Mouse (Mus musculus) stomach, postnatal 0 days (tissue): ENCODE measurements around the gene Zfp248. TPM values are rescaled to one million over a fixed set of nuclear protein-coding genes. Genes with fewer than 3 reads are reported as not detected.
A peak's percentile ranks its signal among the peaks of the same experiment; 100 is the strongest.

Source experiments
- ATAC-seq: fragments of 200-750 bp; cut with Nextera tagmentation; 2 replicates; pipeline ENCODE4 v1.8.0; 2017; ENCODE audit not compliant: low FRiP score, low TSS enrichment
- DNase-seq: peaks from one replicate; pipeline ENCODE4 v3.0.0-alpha.2; 2016; ENCODE audit warnings: low spot score
- H3K27ac ChIP-seq: fragments of 300-500 bp; sonication (generic); replicated peaks from 2 replicates; pipeline ENCODE4 v1.5.1; 2014; ENCODE audit warnings: mild to moderate bottlenecking, control low read depth
- H3K27me3 ChIP-seq: fragments of 300-500 bp; sonication (generic); 2 replicates; pipeline ENCODE4 v1.6.1; 2014; ENCODE audit warnings: low read length; ENCODE audit not compliant: control insufficient read depth, insufficient read depth
- H3K36me3 ChIP-seq: fragments of 300-500 bp; sonication (generic); 2 replicates; pipeline ENCODE4 v1.6.1; 2014; ENCODE audit warnings: low read length, mixed read lengths; ENCODE audit not compliant: control insufficient read depth, insufficient read depth
- H3K4me1 ChIP-seq: fragments of 300-500 bp; sonication (generic); replicated peaks from 2 replicates; pipeline ENCODE4 v1.6.1; 2014; ENCODE audit warnings: antibody characterized with exemption; ENCODE audit not compliant: control insufficient read depth, insufficient read depth
- H3K4me2 ChIP-seq: fragments of 300-500 bp; sonication (generic); replicated peaks from 2 replicates; pipeline ENCODE4 v1.6.1; 2014; ENCODE audit warnings: low read depth, mild to moderate bottlenecking, control low read depth, moderate library complexity
- H3K4me3 ChIP-seq: fragments of 300-500 bp; sonication (generic); 2 replicates; pipeline ENCODE4 v1.5.1; 2014; ENCODE audit warnings: low read depth, low read length, control low read depth
- H3K9ac ChIP-seq: fragments of 300-500 bp; sonication (generic); 2 replicates; pipeline ENCODE4 v1.6.1; 2014; ENCODE audit warnings: mild to moderate bottlenecking, low read length, control low read depth, mixed read lengths
- H3K9me3 ChIP-seq: fragments of 300-500 bp; sonication (generic); 2 replicates; pipeline ENCODE4 v1.6.1; 2016; ENCODE audit warnings: low read length; ENCODE audit not compliant: control insufficient read depth
- CTCF ChIP-seq: IDR thresholded peaks from 2 replicates; pipeline ENCODE4 v1.5.1; 2016; ENCODE audit warnings: antibody characterized with exemption, low read depth, mild to moderate bottlenecking, moderate library complexity
- EP300 ChIP-seq: optimal IDR thresholded peaks from 2 replicates; pipeline ENCODE3; 2016; ENCODE audit warnings: antibody characterized with exemption
- WGBS: fragments of 180-500 bp; shearing (Covaris S2); extraction: QIAGEN DNeasy Blood & Tissue Kit; methylation state at CpG from one replicate; pipeline ENCODE4 v1.1.7; 2014; 5-methylcytosine and 5-hydroxymethylcytosine counted together
- microRNA-seq: library from miRNA; unstranded; fragments of <30 nt; microRNA quantifications from one replicate; pipeline ENCODE4, GENCODE M21; 2016
- polyA plus RNA-seq: library from polyadenylated mRNA; unstranded; fragments of >200 nt; fragmentation: Nextera tagmentation; extraction: Ambion mirVana; gene quantifications from 2 replicates; pipeline ENCODE4 v1.2.1, GENCODE M21; 2015

Gene Zfp248
- polyA plus RNA-seq, 1 experiment from 2014 or later, result 2.4 TPM

DNA sequence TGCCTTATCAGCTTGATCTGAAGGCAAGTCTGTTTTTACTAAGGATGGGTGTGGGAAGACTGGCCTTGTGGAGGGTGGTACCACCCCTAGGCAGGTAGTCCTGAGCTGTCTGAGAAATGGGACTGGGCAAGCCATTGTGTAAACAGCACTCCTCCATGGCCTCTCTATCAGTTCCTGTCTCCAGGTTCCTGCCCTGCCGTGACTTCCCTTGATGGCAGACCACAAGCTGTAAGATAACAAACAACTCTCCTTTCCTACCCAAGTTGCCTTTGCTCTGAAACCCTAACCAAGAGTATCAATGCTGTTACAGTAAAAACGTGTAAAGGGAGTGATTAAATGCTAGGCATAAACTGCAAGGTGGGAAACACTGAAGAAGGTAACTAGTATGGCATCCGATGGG is 74.7 kb downstream of the Zfp248 start:
- Histone ChIP-seq H3K27me3 (no peaks in the 10 kb centered on the region; the same call in 1 of the 2 replicates), H3K9me3 (no peaks in the 10 kb centered on the region), H3K4me2 (no peak overlapping the region), H3K4me1 (no peaks in the 10 kb centered on the region), H3K36me3 (0 out of 2 replicates have a peak, but pooled peaks cover 5% of the 10 kb centered on the region), H3K9ac (no peak overlapping the region), H3K27ac (no peak overlapping the region), H3K4me3 (no peak overlapping the region)
- WGBS, result 42% methylated on average over 3 of the region's 3 CpGs
- DNase-seq (no peak), ATAC-seq (no peak)
- TF ChIP-seq CTCF, result no peak
- TF ChIP-seq EP300, result no peak

DNA sequence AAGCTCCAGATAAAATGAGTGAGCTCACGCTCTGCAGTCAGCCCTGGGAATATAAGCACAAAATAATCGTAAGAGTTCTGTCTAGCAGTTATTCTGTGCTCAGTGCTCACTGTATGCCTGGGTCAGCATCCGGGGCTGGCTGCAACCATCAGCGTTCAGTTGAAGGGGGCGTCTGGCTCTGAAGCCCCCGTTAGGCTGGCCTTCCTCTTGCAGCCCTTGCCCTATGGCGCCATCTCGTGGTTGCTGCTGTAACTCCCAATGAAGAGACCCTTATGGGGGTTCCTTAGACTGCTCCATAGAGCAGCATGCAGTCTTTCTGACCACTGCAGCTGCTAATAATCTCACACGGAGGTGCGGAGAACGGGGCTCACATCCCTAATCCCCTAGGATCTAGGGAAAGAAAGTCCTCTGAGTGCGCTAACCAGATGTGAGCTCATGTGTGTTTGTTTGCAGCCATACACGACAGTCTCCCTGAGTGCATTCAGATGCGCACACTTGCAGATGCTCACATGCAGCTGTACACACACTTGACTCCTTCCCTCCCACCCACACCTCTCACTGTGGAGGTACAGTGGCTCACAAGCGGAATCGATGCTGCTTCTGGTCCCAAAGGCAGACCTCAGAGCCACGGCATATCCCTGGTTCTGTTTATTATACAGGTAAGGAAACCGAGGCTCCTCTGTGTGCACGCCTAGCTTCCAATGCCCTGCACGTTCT is 75.7 kb downstream of the Zfp248 start:
- Histone ChIP-seq H3K36me3 (0 out of 2 replicates have a peak, but pooled peaks cover 5% of the 10 kb centered on the region), H3K9ac (no peak overlapping the region), H3K9me3 (no peaks in the 10 kb centered on the region), H3K27me3 (no peaks in the 10 kb centered on the region; the same call in 1 of the 2 replicates), H3K27ac (no peak overlapping the region), H3K4me3 (no peak overlapping the region), H3K4me1 (no peaks in the 10 kb centered on the region), H3K4me2 (no peak overlapping the region)
- peak; percentile 36 for ATAC-seq
- TF ChIP-seq EP300 (no peak), CTCF (peak; percentile 91)
- 29% methylated on average over 20 of the region's 20 CpGs for WGBS
- DNase-seq, result peak; percentile 73

DNA sequence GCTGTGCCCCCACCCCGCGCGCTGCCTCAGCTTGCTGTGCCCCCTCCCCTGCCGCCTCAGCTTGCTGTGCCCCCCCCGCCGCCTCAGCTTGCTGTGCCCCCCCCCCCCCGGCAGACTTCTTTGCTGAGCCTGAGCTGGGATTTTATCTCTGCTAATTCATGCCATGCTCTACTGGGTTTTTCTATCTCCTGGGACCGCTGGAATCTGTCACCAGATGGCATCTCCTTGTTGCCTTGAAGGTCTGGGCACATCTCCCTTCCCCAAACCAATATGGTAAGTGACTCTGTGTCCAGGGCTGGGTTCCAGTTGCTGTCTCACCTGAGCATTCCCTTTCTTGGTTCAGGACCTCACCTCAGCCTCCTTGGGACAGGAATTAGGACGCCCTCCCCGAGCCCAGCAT is 77.7 kb downstream of the Zfp248 start:
- H3K4me2 ChIP-seq, result no peak overlapping the region
- no peaks in the 10 kb centered on the region for H3K9me3 ChIP-seq
- no peaks in the 10 kb centered on the region for H3K4me1 ChIP-seq
- H3K27me3 ChIP-seq, result no peaks in the 10 kb centered on the region; the same call in 1 of the 2 replicates
- H3K9ac ChIP-seq, result no peak overlapping the region
- ATAC-seq, result no peak
- H3K27ac ChIP-seq, result no peak overlapping the region
- 0 out of 2 replicates have a peak, but pooled peaks cover 2% of the 10 kb centered on the region for H3K36me3 ChIP-seq
- no peak overlapping the region for H3K4me3 ChIP-seq
- WGBS, result 61% methylated on average over 9 of the region's 10 CpGs
- DNase-seq, result no peak
- TF ChIP-seq EP300 (no peak), CTCF (no peak)

Small RNA genes within 50 kb of the gene (microRNA-seq; reads per million reads assigned to microRNA genes)
- gene Gm25953, result not detected

Other genes with a start within 250 kb of the Zfp248 start
- gene Bms1, start 36.1 kb downstream of the Zfp248 start, polyA plus RNA-seq, result 9.6 and 11.1 TPM in 2 replicates
- gene Zfp9, start 23.8 kb upstream of the Zfp248 start, polyA plus RNA-seq, result 2.8 and 3.4 TPM in 2 replicates
- 3.9 and 4.4 TPM in 2 replicates for gene Ankrd26, start 106.7 kb upstream of the Zfp248 start, polyA plus RNA-seq